Mouse (Mus musculus): Measurements from ENCODE around the gene Nup133. TPM values are rescaled to one million over a fixed set of nuclear protein-coding genes. Genes with fewer than 3 reads are reported as not detected.

The Nup133 gene
- polyA plus RNA-seq, 1 experiment from 2014 or later = 52.3 TPM

- Histone ChIP-seq H3K9ac (ENCODE audit: low read length) (no peak overlapping the region), H3K27me3 (ENCODE audit: control insufficient read depth, insufficient read depth, low read length) (peaks cover 42% of the 10 kb centered on the region), H3K4me1 (ENCODE audit: control insufficient read depth, insufficient read depth, low read length) (no peaks in the 10 kb centered on the region; the same call in 1 of the 2 replicates), H3K36me3 (ENCODE audit: control insufficient read depth, insufficient read depth, low read length) (no peaks in the 10 kb centered on the region; the same call in 1 of the 2 replicates), H3K27ac (ENCODE audit: low read depth, low read length) (no peak overlapping the region), H3K4me2 (ENCODE audit: low read depth) (no peak overlapping the region), H3K9me3 (ENCODE audit: control insufficient read depth, low read length) (no peaks in the 10 kb centered on the region), H3K4me3 (ENCODE audit: low read depth, low read length) (no peak overlapping the region)
- DNase-seq (ENCODE audit: low spot score) (no peak), ATAC-seq (ENCODE audit: insufficient read depth, low FRiP score, low TSS enrichment) (no peak)
- WGBS = 64% methylated on average over 14 of the region's 14 CpGs
These were observed 52.7 kb downstream of the Nup133 start for GRCm38 (mm10) chr8:123896366-123896761.

- H3K4me1 ChIP-seq (ENCODE audit: control insufficient read depth, insufficient read depth, low read length) = no peaks in the 10 kb centered on the region; the same call in 1 of the 2 replicates
- WGBS = 67% methylated on average over 9 of the region's 9 CpGs
- H3K36me3 ChIP-seq (ENCODE audit: control insufficient read depth, insufficient read depth, low read length) = no peaks in the 10 kb centered on the region; the same call in 1 of the 2 replicates
- H3K27ac ChIP-seq (ENCODE audit: low read depth, low read length) = no peak overlapping the region
- peaks cover 47% of the 10 kb centered on the region for H3K27me3 ChIP-seq (ENCODE audit: control insufficient read depth, insufficient read depth, low read length)
- no peak for ATAC-seq (ENCODE audit: insufficient read depth, low FRiP score, low TSS enrichment)
- no peak for DNase-seq (ENCODE audit: low spot score)
- no peak overlapping the region for H3K9ac ChIP-seq (ENCODE audit: low read length)
- no peak overlapping the region for H3K4me2 ChIP-seq (ENCODE audit: low read depth)
- no peak overlapping the region for H3K4me3 ChIP-seq (ENCODE audit: low read depth, low read length)
- no peaks in the 10 kb centered on the region for H3K9me3 ChIP-seq (ENCODE audit: control insufficient read depth, low read length)
These were observed 53.2 kb downstream of the Nup133 start for GRCm38 (mm10) chr8:123895680-123896365.

GRCm38 (mm10) chr8:123895230-123895629 is 53.8 kb downstream of the Nup133 start:
- ATAC-seq (ENCODE audit: insufficient read depth, low FRiP score, low TSS enrichment) (no peak), DNase-seq (ENCODE audit: low spot score) (no peak)
- Histone ChIP-seq H3K9ac (ENCODE audit: low read length) (no peak overlapping the region), H3K9me3 (ENCODE audit: control insufficient read depth, low read length) (no peaks in the 10 kb centered on the region), H3K4me3 (ENCODE audit: low read depth, low read length) (no peak overlapping the region), H3K4me2 (ENCODE audit: low read depth) (no peak overlapping the region), H3K4me1 (ENCODE audit: control insufficient read depth, insufficient read depth, low read length) (no peaks in the 10 kb centered on the region; the same call in 1 of the 2 replicates), H3K27me3 (ENCODE audit: control insufficient read depth, insufficient read depth, low read length) (peaks cover 53% of the 10 kb centered on the region), H3K27ac (ENCODE audit: low read depth, low read length) (no peak overlapping the region), H3K36me3 (ENCODE audit: control insufficient read depth, insufficient read depth, low read length) (no peaks in the 10 kb centered on the region; the same call in 1 of the 2 replicates)
- WGBS = 91% methylated on average over 4 of the region's 4 CpGs

- Histone ChIP-seq H3K4me1 (ENCODE audit: control insufficient read depth, insufficient read depth, low read length) (no peaks in the 10 kb centered on the region; the same call in 1 of the 2 replicates), H3K27me3 (ENCODE audit: control insufficient read depth, insufficient read depth, low read length) (peaks cover 54% of the 10 kb centered on the region), H3K9me3 (ENCODE audit: control insufficient read depth, low read length) (no peaks in the 10 kb centered on the region), H3K4me2 (ENCODE audit: low read depth) (no peak within 1 kb of the TSS), H3K4me3 (ENCODE audit: low read depth, low read length) (no peak within 1 kb of the TSS), H3K36me3 (ENCODE audit: control insufficient read depth, insufficient read depth, low read length) (no peaks in the 10 kb centered on the region; the same call in 1 of the 2 replicates), H3K27ac (ENCODE audit: low read depth, low read length) (no peak within 1 kb of the TSS), H3K9ac (ENCODE audit: low read length) (no peak within 1 kb of the TSS)
- DNase-seq (ENCODE audit: low spot score) (no peak), ATAC-seq (ENCODE audit: insufficient read depth, low FRiP score, low TSS enrichment) (no peak)
- whole genome bisulfite sequencing = 18% methylated on average over 15 of the region's 15 CpGs
These were observed 54.5 kb downstream of the Nup133 start, which contains the start of gene Acta1 for GRCm38 (mm10) chr8:123894502-123895097. Gene Acta1, minus strand, starts transcription at chr8:123894751.

GRCm38 (mm10) chr8:123893413-123893812 is 55.7 kb downstream of the Nup133 start:
- H3K4me3 ChIP-seq (ENCODE audit: low read depth, low read length) = no peak overlapping the region
- peaks cover 54% of the 10 kb centered on the region for H3K27me3 ChIP-seq (ENCODE audit: control insufficient read depth, insufficient read depth, low read length)
- no peak for DNase-seq (ENCODE audit: low spot score)
- WGBS = 79% methylated on average over 11 of the region's 11 CpGs
- no peak overlapping the region for H3K9ac ChIP-seq (ENCODE audit: low read length)
- H3K4me1 ChIP-seq (ENCODE audit: control insufficient read depth, insufficient read depth, low read length) = no peaks in the 10 kb centered on the region; the same call in 1 of the 2 replicates
- no peak overlapping the region for H3K4me2 ChIP-seq (ENCODE audit: low read depth)
- no peak for ATAC-seq (ENCODE audit: insufficient read depth, low FRiP score, low TSS enrichment)
- no peaks in the 10 kb centered on the region for H3K36me3 ChIP-seq (ENCODE audit: control insufficient read depth, insufficient read depth, low read length)
- no peak overlapping the region for H3K27ac ChIP-seq (ENCODE audit: low read depth, low read length)
- no peaks in the 10 kb centered on the region for H3K9me3 ChIP-seq (ENCODE audit: control insufficient read depth, low read length)

GRCm38 (mm10) chr8:123892586-123893155 is 56.4 kb downstream of the Nup133 start:
- Histone ChIP-seq H3K4me2 (ENCODE audit: low read depth) (peak overlapping the region; percentile 43), H3K36me3 (ENCODE audit: control insufficient read depth, insufficient read depth, low read length) (no peaks in the 10 kb centered on the region), H3K27ac (ENCODE audit: low read depth, low read length) (no peak overlapping the region), H3K4me3 (ENCODE audit: low read depth, low read length) (peak overlapping the region; percentile 24), H3K9ac (ENCODE audit: low read length) (no peak overlapping the region), H3K27me3 (ENCODE audit: control insufficient read depth, insufficient read depth, low read length) (peaks cover 54% of the 10 kb centered on the region), H3K9me3 (ENCODE audit: control insufficient read depth, low read length) (no peaks in the 10 kb centered on the region), H3K4me1 (ENCODE audit: control insufficient read depth, insufficient read depth, low read length) (no peaks in the 10 kb centered on the region; the same call in 1 of the 2 replicates)
- ATAC-seq (ENCODE audit: insufficient read depth, low FRiP score, low TSS enrichment) (no peak), DNase-seq (ENCODE audit: low spot score) (no peak)
- 12% methylated on average over 30 of the region's 30 CpGs for WGBS

GRCm38 (mm10) chr8:123891883-123892585 is 57.0 kb downstream of the Nup133 start:
- H3K36me3 ChIP-seq (ENCODE audit: control insufficient read depth, insufficient read depth, low read length) = no peaks in the 10 kb centered on the region
- no peak overlapping the region for H3K27ac ChIP-seq (ENCODE audit: low read depth, low read length)
- H3K4me1 ChIP-seq (ENCODE audit: control insufficient read depth, insufficient read depth, low read length) = no peaks in the 10 kb centered on the region; the same call in 1 of the 2 replicates
- H3K9ac ChIP-seq (ENCODE audit: low read length) = peak overlapping the region; percentile 0; the same call in 1 of the 2 replicates
- DNase-seq (ENCODE audit: low spot score) = peak; percentile 40
- no peaks in the 10 kb centered on the region for H3K9me3 ChIP-seq (ENCODE audit: control insufficient read depth, low read length)
- peaks cover 54% of the 10 kb centered on the region for H3K27me3 ChIP-seq (ENCODE audit: control insufficient read depth, insufficient read depth, low read length)
- WGBS = 2% methylated on average over 49 of the region's 49 CpGs
- ATAC-seq (ENCODE audit: insufficient read depth, low FRiP score, low TSS enrichment) = no peak
- peak overlapping the region; percentile 24 for H3K4me3 ChIP-seq (ENCODE audit: low read depth, low read length)
- peak overlapping the region; percentile 43 for H3K4me2 ChIP-seq (ENCODE audit: low read depth)

GRCm38 (mm10) chr8:123891271-123891670 is 57.8 kb downstream of the Nup133 start:
- 0 out of 2 replicates have a peak overlapping the region, but pooled peaks have one; percentile 1 for H3K9ac ChIP-seq (ENCODE audit: low read length)
- WGBS = under 1% methylated on average over 11 of the region's 11 CpGs
- no peaks in the 10 kb centered on the region for H3K36me3 ChIP-seq (ENCODE audit: control insufficient read depth, insufficient read depth, low read length)
- ATAC-seq (ENCODE audit: insufficient read depth, low FRiP score, low TSS enrichment) (no peak), DNase-seq (ENCODE audit: low spot score) (peak; percentile 75)
- peaks cover 54% of the 10 kb centered on the region for H3K27me3 ChIP-seq (ENCODE audit: control insufficient read depth, insufficient read depth, low read length)
- no peaks in the 10 kb centered on the region; the same call in 1 of the 2 replicates for H3K4me1 ChIP-seq (ENCODE audit: control insufficient read depth, insufficient read depth, low read length)
- no peak overlapping the region for H3K27ac ChIP-seq (ENCODE audit: low read depth, low read length)
- H3K4me2 ChIP-seq (ENCODE audit: low read depth) = peak overlapping the region; percentile 43
- H3K4me3 ChIP-seq (ENCODE audit: low read depth, low read length) = peak overlapping the region; percentile 24; the same call in 1 of the 2 replicates
- H3K9me3 ChIP-seq (ENCODE audit: control insufficient read depth, low read length) = no peaks in the 10 kb centered on the region
